Mouse (Mus musculus) bone marrow, adult 2 months (tissue): ENCODE data around the gene Gm10974.

ENCODE experiments used
- CTCF ChIP-seq: fragments of 200-500 bp; IDR thresholded peaks from 2 replicates; pipeline ENCODE4 v1.5.1; 2011; ENCODE audit warnings: low read length, control low read depth; ENCODE audit not compliant: control insufficient read depth, insufficient read depth
- POLR2A ChIP-seq: fragments of 200-500 bp; IDR thresholded peaks from 2 replicates; pipeline ENCODE4 v1.6.1; 2011; ENCODE audit warnings: low read depth, mild to moderate bottlenecking, control low read depth, low read length, borderline replicate concordance; ENCODE audit not compliant: control insufficient read depth

GRCm38 (mm10) chr7:66386411-66386810 lies 20.7 kb downstream of the Gm10974 start:
- TF ChIP-seq POLR2A (no peak), CTCF (no peak)
